Mouse (Mus musculus): ENCODE data around the gene Riok2.

DNA sequence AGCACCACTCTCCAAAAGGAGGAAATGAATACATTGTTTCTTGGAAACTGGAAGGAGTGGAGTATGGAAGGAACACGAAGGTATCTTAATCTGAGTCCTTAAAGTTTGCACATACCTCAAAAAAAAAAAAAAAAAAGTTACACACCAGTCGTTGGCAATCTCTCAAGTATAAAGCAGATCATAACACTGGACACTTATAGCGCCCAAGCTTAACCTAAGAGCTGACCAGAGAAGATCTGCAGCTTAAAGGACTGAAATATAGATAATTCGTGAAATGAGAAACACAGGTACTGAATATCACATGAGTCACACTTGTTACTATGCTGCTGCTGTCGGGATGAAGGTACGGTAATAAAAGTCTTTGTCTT lies 575 bp upstream of the Riok2 start:
- TF ChIP-seq CTCF (IDR thresholded peaks at IDR 0.05; ENCODE audit: extremely low read depth, insufficient read length, insufficient replicate concordance, low read depth, low read length) (no peak), POLR2A (IDR thresholded peaks at IDR 0.05; ENCODE audit: low read depth, low read length) (no peak)
